Mouse (Mus musculus): ENCODE data around the gene Cxcr3. TPM values are rescaled to one million over a fixed set of nuclear protein-coding genes. Genes with fewer than 3 reads are reported as not detected.

The Cxcr3 gene
- polyA plus RNA-seq, 1 experiment: 2.3 TPM

Other genes starting within 250 kb of the Cxcr3 start
- 21.1 and 30.2 TPM in 2 replicates for gene Taf1, start 201.5 kb downstream of the Cxcr3 start, polyA plus RNA-seq (2012; rRNA removed)
- 207 and 285 TPM in 2 replicates for gene Ogt, start 94.2 kb downstream of the Cxcr3 start, polyA plus RNA-seq (2012; rRNA removed)
- gene Gm4779, start 60.2 kb upstream of the Cxcr3 start, polyA plus RNA-seq (2012; rRNA removed): 0.28 TPM in 2 replicates
- gene 8030474K03Rik, start 60.4 kb upstream of the Cxcr3 start, polyA plus RNA-seq (2012; rRNA removed): 0.10 and 0.12 TPM in 2 replicates
- gene Nhsl2, start 115.1 kb upstream of the Cxcr3 start, polyA plus RNA-seq (2012; rRNA removed): 6.4 and 8.8 TPM in 2 replicates